ENCODE assay signal across 8 mouse cellular contexts in the genomic region with DNA sequence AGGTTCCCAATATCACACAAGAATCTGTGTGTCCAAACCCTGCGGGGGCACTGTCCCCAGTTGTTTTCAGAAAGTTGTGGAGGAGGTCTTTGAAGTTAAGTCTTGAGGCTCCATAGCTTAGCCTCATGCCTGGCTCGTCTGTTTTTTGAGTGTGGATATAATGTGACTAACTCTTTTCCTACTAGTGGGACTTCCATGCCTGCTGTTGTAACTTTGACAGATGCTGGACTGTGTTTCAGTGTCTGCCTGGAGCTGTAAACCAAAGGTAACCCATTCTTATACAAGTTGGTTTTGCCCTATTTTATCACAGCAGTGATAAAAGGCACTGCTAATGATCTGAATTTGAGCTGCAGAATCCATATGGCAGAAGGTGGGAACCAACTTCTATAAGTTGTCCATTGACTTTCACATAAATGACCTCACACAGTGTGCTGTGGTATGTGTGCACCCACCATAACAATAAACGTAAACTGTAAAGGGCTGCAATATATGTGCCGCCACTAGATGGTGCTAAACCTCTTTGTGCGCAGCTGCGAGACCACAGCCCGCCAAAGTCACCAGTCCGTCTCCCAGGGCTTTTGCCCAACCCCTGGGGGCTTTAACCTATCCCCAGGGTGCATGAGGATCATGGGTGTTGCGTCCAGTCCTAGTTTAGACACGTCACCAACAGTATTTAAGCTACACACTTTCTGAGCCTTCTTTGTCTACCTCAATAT. TPM values are rescaled to one million over a fixed set of nuclear protein-coding genes. Genes with fewer than 3 reads are reported as not detected.
A peak's percentile ranks its signal among the peaks of the same experiment; 100 is the strongest.
DNase-seq lines count a peak whose midpoint lies in the region; ATAC-seq lines count a peak whose summit lies in the region.
"Not testable (repeated sequence)": the region's sequence is repeated elsewhere in the genome, so short reads cannot be mapped to it uniquely, and the experiment has no call there.

Gene Gm8113, plus strand, starts transcription at position 703 of the 716 bp plus-strand sequence.

- H3K4me1 ChIP-seq in neural tube, embryonic 14.5 days (ENCODE audit: control insufficient read depth, insufficient read depth, low read length): not testable (repeated sequence)

- peak within 1 kb of the TSS; percentile 65 for H3K27ac ChIP-seq in neural tube, embryonic 14.5 days (ENCODE audit: low read depth, low read length)

- DNase-seq in ES-CJ7 (ENCODE audit: low read depth, low spot score): peak; percentile 80
- peak; percentile 5 for DNase-seq in cerebellum, adult 9-11 months
- peak; percentile 6 to 53 for DNase-seq in layer of hippocampus, adult 8-10 months (ENCODE audit: low spot score in 2 of 2)
- DNase-seq in lung, adult 18-20 months: peak; percentile 22 to 44
- peak; percentile 65 for DNase-seq in testis, postnatal 10 days (ENCODE audit: low spot score)

- H3K4me3 ChIP-seq in neural tube, embryonic 14.5 days (ENCODE audit: low read depth, low read length): peak within 1 kb of the TSS; percentile 45

- peak within 1 kb of the TSS; percentile 42 for H3K4me2 ChIP-seq in neural tube, embryonic 14.5 days (ENCODE audit: low read depth, low read length)

- ATAC-seq in frontal cortex, adult (ENCODE audit: low TSS enrichment): 0 out of 2 replicates have a peak, but pooled peaks have one; percentile 69
- ATAC-seq in hematopoietic stem cell, adult 5-6 weeks (replicated peaks in 1 of 2; ENCODE audit: insufficient read depth in 1 of 2, low FRiP score in 2 of 2, low TSS enrichment in 1 of 2, low read depth in 1 of 2, poor library complexity in 2 of 2, severe bottlenecking in 2 of 2): peak; percentile 83 to 93
- peak; percentile 100 for ATAC-seq in neural tube, embryonic 14.5 days (ENCODE audit: low read depth)

- H3K36me3 ChIP-seq in neural tube, embryonic 14.5 days (ENCODE audit: control insufficient read depth, insufficient read depth, low read length): not testable (repeated sequence)

- H3K9me3 ChIP-seq in neural tube, embryonic 14.5 days (ENCODE audit: control insufficient read depth, low read length): not testable (repeated sequence)

- WGBS in neural tube, embryonic 14.5 days: 9% methylated on average over 10 of the region's 10 CpGs

- H3K27me3 ChIP-seq in neural tube, embryonic 14.5 days (ENCODE audit: control insufficient read depth, insufficient read depth, low read length): not testable (repeated sequence)

- H3K9ac ChIP-seq in neural tube, embryonic 14.5 days (replicated peaks; ENCODE audit: low read depth, low read length): peak within 1 kb of the TSS; percentile 57

RNA-seq across cellular contexts. Expression of gene Gm8113, which starts in this region (rescaled TPM):
- total RNA-seq in hematopoietic stem cell, adult 5-6 weeks (2017): 7.8 and 17.5 TPM in 2 replicates
- total RNA-seq in layer of hippocampus, adult 8-10 months (2022): under 1 TPM in 2 of 4 experiments, not detected in 2; 0.16 to 0.28 TPM
- polyA plus RNA-seq in neural tube, embryonic 14.5 days (2014; fragmentation: Nextera tagmentation; extraction: Ambion mirVana): 7.5 and 7.9 TPM in 2 replicates

Comparison
In these comparisons a context has a peak if more than half of its experiments do, and no peak if none do; other contexts are left out.
1. Peak in every context shown above with its lines: DNase-seq, ATAC-seq, H3K4me3 ChIP-seq and H3K27ac ChIP-seq.
2. Peak in DNase-seq in layer of hippocampus, adult 8-10 months; RNA of the gene not detected or under 1 TPM.
3. DNase-seq: peak in every context shown above with its lines; median percentile 80 in ES-CJ7; 65 in testis, postnatal 10 days; 33 in lung, adult 18-20 months; 30 in layer of hippocampus, adult 8-10 months; 5 in cerebellum, adult 9-11 months.